Mouse (Mus musculus): Measurements from ENCODE around the gene Rp9.

DNA sequence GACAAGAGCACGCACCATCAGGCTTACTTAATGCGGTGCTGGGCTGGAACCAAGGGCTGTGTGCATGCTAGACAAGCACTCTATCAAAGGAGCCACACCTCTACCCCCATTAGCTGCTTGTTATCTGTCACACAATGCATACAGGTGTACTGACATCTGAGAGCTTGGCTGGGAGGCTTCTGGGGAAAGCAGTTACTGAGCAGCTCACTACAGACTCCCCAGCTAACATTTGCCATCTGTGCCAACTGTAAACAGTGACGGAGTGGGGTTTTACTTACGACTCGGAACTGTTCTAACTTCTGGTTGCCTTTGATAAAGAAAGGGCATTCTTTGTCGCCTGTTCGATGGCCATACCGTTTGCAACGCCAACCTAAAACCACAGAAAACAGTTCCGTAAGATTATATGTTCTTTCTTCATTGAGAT, 16.0 kb downstream of the Rp9 start:
- TF ChIP-seq E2F4 (IDR thresholded peaks at IDR 0.05; ENCODE audit: insufficient read depth): no peak
- no peak for TF ChIP-seq POLR2A (IDR thresholded peaks at IDR 0.05; ENCODE audit: insufficient read length, low read depth)
- TF ChIP-seq TCF12 (IDR thresholded peaks at IDR 0.05; ENCODE audit: insufficient read depth, poor library complexity, severe bottlenecking): no peak
- no peak for TF ChIP-seq MAX (IDR thresholded peaks at IDR 0.05; ENCODE audit: low read depth)
